Mouse (Mus musculus) embryo, embryonic 11.5 days (tissue): ENCODE results near the gene Fbxl5.

Experiments
- DNase-seq: peaks from one replicate; pipeline ENCODE4 v3.0.0-alpha.2; 2012; ENCODE audit warnings: low read depth, low spot score

Fbxl5 gene

GRCm38 (mm10) chr5:43781977-43782930, 39.2 kb downstream of the Fbxl5 start:
- DNase-seq, result peak; percentile 73

- DNase-seq, result no peak
Observed at GRCm38 (mm10) chr5:43781423-43781976, 39.9 kb downstream of the Fbxl5 start.

GRCm38 (mm10) chr5:43778583-43778982, 42.9 kb downstream of the Fbxl5 start:
- no peak for DNase-seq

DNA sequence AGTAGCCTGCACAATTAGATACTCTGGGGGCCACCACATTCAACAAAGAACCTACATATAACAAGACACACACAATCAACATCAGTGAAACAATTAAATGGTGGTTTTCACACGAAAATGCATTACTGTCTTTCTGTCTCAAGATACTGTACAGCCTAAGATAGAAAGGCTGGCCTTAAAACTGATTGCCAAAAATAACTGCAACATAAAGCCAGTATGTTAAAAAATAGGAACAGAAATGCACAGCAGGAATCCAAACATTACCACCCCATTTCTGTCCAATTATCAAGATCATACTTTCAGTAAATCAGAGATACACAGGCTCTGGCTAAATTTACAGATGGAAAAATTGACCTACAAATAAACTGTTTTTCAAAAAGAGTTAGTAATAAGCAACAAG, 44.4 kb downstream of the Fbxl5 start:
- DNase-seq, result no peak

GRCm38 (mm10) chr5:43776407-43776806, 45.0 kb downstream of the Fbxl5 start:
- DNase-seq, result no peak

GRCm38 (mm10) chr5:43771555-43771954, 49.9 kb downstream of the Fbxl5 start:
- no peak for DNase-seq

DNA sequence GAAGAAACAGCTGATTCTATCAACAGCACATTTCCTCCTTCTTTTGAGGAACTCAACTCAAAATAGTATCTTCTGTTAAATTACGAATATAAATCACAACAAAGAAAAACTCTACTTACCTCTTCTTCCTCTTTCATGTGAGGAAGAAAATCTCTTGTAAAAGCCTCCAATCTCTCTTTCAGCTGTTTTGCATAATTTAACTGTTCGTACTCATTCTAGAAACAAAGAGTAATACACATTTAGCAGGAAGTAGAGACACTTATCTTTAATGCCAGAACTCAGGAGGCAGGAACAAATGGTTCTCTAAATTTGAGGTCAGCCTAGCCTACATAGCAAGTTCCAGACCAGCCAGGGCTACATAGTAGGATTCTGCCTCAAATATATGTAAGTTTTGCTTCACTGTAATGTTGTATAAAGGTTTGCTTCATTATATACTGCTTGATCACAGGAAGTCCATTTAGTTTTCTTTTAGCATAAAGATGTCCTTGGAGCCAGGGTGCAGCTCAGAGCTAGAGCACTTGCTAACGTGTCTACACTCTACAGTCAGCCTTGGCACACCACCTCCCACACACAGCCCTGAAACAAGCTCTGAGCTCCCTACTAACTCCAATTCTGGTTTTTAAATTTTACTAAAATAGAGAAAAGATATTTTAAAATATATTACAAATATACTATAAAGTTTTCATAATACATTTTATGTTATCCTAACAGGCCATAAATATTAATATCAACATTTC, 50.7 kb downstream of the Fbxl5 start:
- no peak for DNase-seq

- DNase-seq, result no peak
Observed at GRCm38 (mm10) chr5:43749092-43749491, 72.3 kb downstream of the Fbxl5 start.

- no peak for DNase-seq
Observed at GRCm38 (mm10) chr5:43748039-43748438, 73.4 kb downstream of the Fbxl5 start.

DNA sequence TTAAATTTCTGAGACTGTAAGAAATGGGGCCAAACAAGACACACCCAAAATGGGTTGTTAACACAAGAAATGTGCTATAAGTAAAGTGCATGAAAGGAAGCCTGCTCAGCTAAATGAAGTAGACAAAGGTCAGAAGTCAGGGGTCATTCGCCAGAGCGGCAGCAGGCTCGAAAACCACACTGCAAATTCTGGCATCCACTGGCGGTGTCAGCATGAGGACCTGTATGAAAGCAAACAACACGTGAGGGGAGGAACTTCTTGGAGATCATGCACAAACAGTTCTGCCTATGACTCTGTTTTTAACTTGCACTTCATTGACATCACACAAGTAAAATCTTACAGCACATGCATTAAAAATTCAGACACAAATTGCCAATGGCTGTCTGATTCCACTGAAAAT, 76.3 kb downstream of the Fbxl5 start:
- DNase-seq, result no peak

- DNase-seq, result no peak
Observed at GRCm38 (mm10) chr5:43744187-43744586, 77.3 kb downstream of the Fbxl5 start.

- no peak for DNase-seq
Observed at GRCm38 (mm10) chr5:43732381-43732780, 89.1 kb downstream of the Fbxl5 start.

GRCm38 (mm10) chr5:43728375-43729165, 92.9 kb downstream of the Fbxl5 start:
- DNase-seq, result no peak

GRCm38 (mm10) chr5:43723830-43724229, 97.6 kb downstream of the Fbxl5 start:
- no peak for DNase-seq

GRCm38 (mm10) chr5:43722452-43722783, 99.0 kb downstream of the Fbxl5 start:
- DNase-seq, result no peak

- no peak for DNase-seq
Observed at GRCm38 (mm10) chr5:43721538-43722451, 99.6 kb downstream of the Fbxl5 start.

GRCm38 (mm10) chr5:43699240-43699639, 122.2 kb downstream of the Fbxl5 start:
- no peak for DNase-seq

- no peak for DNase-seq
Observed at GRCm38 (mm10) chr5:43697133-43697532, 124.3 kb downstream of the Fbxl5 start.
